Mouse (Mus musculus): ENCODE measurements around the gene Anks6.

- TF ChIP-seq EP300 (IDR thresholded peaks at IDR 0.05; ENCODE audit: low read depth): no peak
- TF ChIP-seq CTCF (IDR thresholded peaks at IDR 0.05; ENCODE audit: low read depth): no peak
Observed at GRCm38 (mm10) chr4:46990281-46991015, 66.8 kb downstream of the Anks6 start.

Data from liver, postnatal 0 days (tissue).